Mouse (Mus musculus) neural tube, embryonic 14.5 days (tissue): ENCODE results near the gene Upp2. TPM values are rescaled to one million over a fixed set of nuclear protein-coding genes. Genes with fewer than 3 reads are reported as not detected.

ENCODE experiments used
- ATAC-seq: fragments of 200-750 bp; cut with Nextera tagmentation; 2 replicates; pipeline ENCODE4 v1.8.0; 2017; ENCODE audit warnings: low read depth, mild to moderate bottlenecking, moderate TSS enrichment, moderate library complexity
- H3K27ac ChIP-seq: fragments of 300-500 bp; sonication (generic); 2 replicates; pipeline ENCODE4 v1.5.1; 2014; ENCODE audit warnings: low read depth, mild to moderate bottlenecking, control low read depth, low read length, moderate library complexity, mixed read lengths
- H3K27me3 ChIP-seq: fragments of 300-500 bp; sonication (generic); 2 replicates; pipeline ENCODE4 v1.6.1; 2014; ENCODE audit warnings: low read length; ENCODE audit not compliant: control insufficient read depth, insufficient read depth
- H3K36me3 ChIP-seq: fragments of 300-500 bp; sonication (generic); 2 replicates; pipeline ENCODE4 v1.6.1; 2014; ENCODE audit warnings: low read length, mixed read lengths; ENCODE audit not compliant: control insufficient read depth, insufficient read depth
- H3K4me1 ChIP-seq: fragments of 300-500 bp; sonication (generic); 2 replicates; pipeline ENCODE4 v1.6.1; 2014; ENCODE audit warnings: low read length; ENCODE audit not compliant: control insufficient read depth, insufficient read depth
- H3K4me2 ChIP-seq: fragments of 300-500 bp; sonication (generic); 2 replicates; pipeline ENCODE4 v1.6.1; 2014; ENCODE audit warnings: mild to moderate bottlenecking, low read depth, low read length, control low read depth
- H3K4me3 ChIP-seq: fragments of 300-500 bp; sonication (generic); 2 replicates; pipeline ENCODE4 v1.5.1; 2014; ENCODE audit warnings: low read depth, low read length, control low read depth, mixed read lengths
- H3K9ac ChIP-seq: fragments of 300-500 bp; sonication (generic); replicated peaks from 2 replicates; pipeline ENCODE4 v1.6.1; 2014; ENCODE audit warnings: low read depth, mild to moderate bottlenecking, control low read depth, low read length, mixed read lengths
- H3K9me3 ChIP-seq: fragments of 300-500 bp; sonication (generic); 2 replicates; pipeline ENCODE4 v1.6.1; 2016; ENCODE audit warnings: low read length; ENCODE audit not compliant: control insufficient read depth
- WGBS: fragments of 180-500 bp; shearing (Covaris S2); extraction: QIAGEN DNeasy Blood & Tissue Kit; methylation state at CpG from one replicate; pipeline ENCODE4 v1.1.7; 2014; 5-methylcytosine and 5-hydroxymethylcytosine counted together
- polyA plus RNA-seq: library from polyadenylated mRNA; unstranded; fragments of >200 nt; fragmentation: Nextera tagmentation; extraction: Ambion mirVana; gene quantifications from 2 replicates; pipeline ENCODE4 v1.2.1, GENCODE M21; 2014

Upp2 gene
- polyA plus RNA-seq, 1 experiment from 2014 or later, result 16.4 TPM

GRCm38 (mm10) chr2:58565267-58565666 is 1.8 kb upstream of the Upp2 start:
- Histone ChIP-seq H3K4me2 (peak overlapping the region; percentile 65), H3K36me3 (no peaks in the 10 kb centered on the region), H3K9me3 (no peaks in the 10 kb centered on the region), H3K27me3 (0 out of 2 replicates have a peak, but pooled peaks cover 2% of the 10 kb centered on the region), H3K4me3 (peak overlapping the region; percentile 94), H3K4me1 (peaks cover 22% of the 10 kb centered on the region), H3K9ac (no peak overlapping the region; the same call in 1 of the 2 replicates), H3K27ac (no peak overlapping the region)
- 51% methylated on average over 6 of the region's 6 CpGs for WGBS
- no peak for ATAC-seq

- Histone ChIP-seq H3K27ac (peak overlapping the region; percentile 99), H3K36me3 (no peaks in the 10 kb centered on the region), H3K4me1 (peaks cover 22% of the 10 kb centered on the region), H3K9ac (peak overlapping the region; percentile 97), H3K9me3 (no peaks in the 10 kb centered on the region), H3K27me3 (0 out of 2 replicates have a peak, but pooled peaks cover 2% of the 10 kb centered on the region), H3K4me3 (peak overlapping the region; percentile 94), H3K4me2 (peak overlapping the region; percentile 65)
- ATAC-seq, result no peak
- WGBS, result 0% methylated on average over 6 of the region's 6 CpGs
Measured at GRCm38 (mm10) chr2:58566049-58566409, 1.1 kb upstream of the Upp2 start.

GRCm38 (mm10) chr2:58566410-58567065 is 560 bp upstream of the Upp2 start:
- Histone ChIP-seq H3K4me2 (peak overlapping the region; percentile 65), H3K4me3 (peak overlapping the region; percentile 94), H3K9me3 (no peaks in the 10 kb centered on the region), H3K27ac (peak overlapping the region; percentile 99), H3K36me3 (no peaks in the 10 kb centered on the region), H3K4me1 (peaks cover 22% of the 10 kb centered on the region), H3K27me3 (0 out of 2 replicates have a peak, but pooled peaks cover 2% of the 10 kb centered on the region), H3K9ac (peak overlapping the region; percentile 97)
- peak; percentile 71 for ATAC-seq
- under 1% methylated on average over 43 of the region's 78 CpGs for WGBS

- no peaks in the 10 kb centered on the region for H3K9me3 ChIP-seq
- ATAC-seq, result no peak
- peak overlapping the region; percentile 65 for H3K4me2 ChIP-seq
- H3K36me3 ChIP-seq, result no peaks in the 10 kb centered on the region
- peak overlapping the region; percentile 99 for H3K27ac ChIP-seq
- 0 out of 2 replicates have a peak, but pooled peaks cover 2% of the 10 kb centered on the region for H3K27me3 ChIP-seq
- H3K4me1 ChIP-seq, result peaks cover 22% of the 10 kb centered on the region
- H3K9ac ChIP-seq, result peak overlapping the region; percentile 97
- peak overlapping the region; percentile 94 for H3K4me3 ChIP-seq
- 9% methylated on average over 12 of the region's 12 CpGs for WGBS
Measured at GRCm38 (mm10) chr2:58567866-58568719, 995 bp downstream of the Upp2 start.

GRCm38 (mm10) chr2:58568841-58569645 is 1.9 kb downstream of the Upp2 start:
- Histone ChIP-seq H3K36me3 (no peaks in the 10 kb centered on the region), H3K9ac (peak overlapping the region; percentile 97; the same call in 1 of the 2 replicates), H3K4me3 (peak overlapping the region; percentile 94; the same call in 1 of the 2 replicates), H3K9me3 (no peaks in the 10 kb centered on the region), H3K4me2 (peak overlapping the region; percentile 65), H3K27me3 (0 out of 2 replicates have a peak, but pooled peaks cover 2% of the 10 kb centered on the region), H3K27ac (peak overlapping the region; percentile 99; the same call in 1 of the 2 replicates), H3K4me1 (peaks cover 22% of the 10 kb centered on the region)
- no peak for ATAC-seq
- WGBS, result 68% methylated on average over 4 of the region's 4 CpGs

- Histone ChIP-seq H3K4me2 (no peak overlapping the region), H3K4me1 (no peaks in the 10 kb centered on the region; the same call in 1 of the 2 replicates), H3K4me3 (no peak overlapping the region), H3K9ac (no peak overlapping the region), H3K36me3 (no peaks in the 10 kb centered on the region), H3K27ac (no peak overlapping the region), H3K9me3 (no peaks in the 10 kb centered on the region), H3K27me3 (no peaks in the 10 kb centered on the region)
- 92% methylated on average over 2 of the region's 2 CpGs for WGBS
- ATAC-seq, result no peak
Measured at GRCm38 (mm10) chr2:58574167-58574566, 7.1 kb downstream of the Upp2 start.

GRCm38 (mm10) chr2:58586311-58586710 is 19.2 kb downstream of the Upp2 start:
- Histone ChIP-seq H3K36me3 (no peaks in the 10 kb centered on the region), H3K4me1 (no peaks in the 10 kb centered on the region), H3K27ac (no peak overlapping the region), H3K9me3 (no peaks in the 10 kb centered on the region), H3K4me3 (no peak overlapping the region), H3K9ac (no peak overlapping the region), H3K27me3 (no peaks in the 10 kb centered on the region), H3K4me2 (no peak overlapping the region)
- no peak for ATAC-seq
- 65% methylated on average over 10 of the region's 10 CpGs for WGBS

GRCm38 (mm10) chr2:58589637-58590036 is 22.5 kb downstream of the Upp2 start:
- Histone ChIP-seq H3K9ac (no peak overlapping the region), H3K9me3 (no peaks in the 10 kb centered on the region), H3K27me3 (no peaks in the 10 kb centered on the region), H3K27ac (no peak overlapping the region), H3K36me3 (no peaks in the 10 kb centered on the region), H3K4me3 (no peak overlapping the region), H3K4me2 (no peak overlapping the region), H3K4me1 (no peaks in the 10 kb centered on the region)
- ATAC-seq, result 0 out of 2 replicates have a peak, but pooled peaks have one; percentile 13
- WGBS, result 71% methylated on average over 4 of the region's 4 CpGs
